Mouse (Mus musculus): ENCODE results near the gene Srrm3. TPM values are rescaled to one million over a fixed set of nuclear protein-coding genes. Genes with fewer than 3 reads are reported as not detected.

Gene Srrm3
- total and polyA plus RNA-seq, 2 experiments from 2014 or later = 50.8 to 106 TPM

- H3K4me3 ChIP-seq (ENCODE audit: low read length) = no peak overlapping the region
- no peaks in the 10 kb centered on the region for H3K27me3 ChIP-seq (ENCODE audit: insufficient read depth, low read length)
- no peaks in the 10 kb centered on the region for H3K4me1 ChIP-seq (ENCODE audit: insufficient read depth, low read length)
- no peaks in the 10 kb centered on the region for H3K9me3 ChIP-seq (ENCODE audit: low read length)
- no peak overlapping the region for H3K27ac ChIP-seq
- H3K9ac ChIP-seq (replicated peaks; ENCODE audit: low read length) = no peak overlapping the region
- no peak overlapping the region for H3K4me2 ChIP-seq (ENCODE audit: low read depth, low read length)
- no peak for ATAC-seq
- no peak for TF ChIP-seq CTCF (IDR thresholded peaks at IDR 0.05; ENCODE audit: low read depth)
- no peaks in the 10 kb centered on the region for H3K36me3 ChIP-seq (ENCODE audit: insufficient read depth, low read length)
- DNase-seq (ENCODE audit: low spot score) = no peak
- WGBS = 81% methylated on average over 4 of the region's 4 CpGs
Measured at GRCm38 (mm10) chr5:135898995-135899394, 92.3 kb downstream of the Srrm3 start.

DNA sequence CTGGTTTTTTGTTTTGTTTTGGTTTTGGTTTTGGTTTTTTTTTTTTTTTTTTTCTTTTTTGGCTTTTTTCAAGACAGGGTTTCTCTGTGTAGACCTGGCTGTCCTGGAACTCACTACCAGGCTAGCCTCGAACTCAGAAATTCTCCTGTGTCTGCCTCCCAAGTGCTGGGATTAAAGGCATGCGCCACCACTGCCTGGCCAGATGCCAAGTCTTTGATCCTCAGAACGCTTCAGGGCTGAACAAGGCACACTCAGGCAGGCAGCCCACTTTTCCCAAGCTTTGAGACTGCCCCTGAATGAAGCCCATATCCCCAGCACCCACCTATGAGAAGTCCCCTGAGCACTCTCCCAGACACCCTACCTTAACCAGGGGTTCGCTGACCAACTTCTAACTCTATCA lies 93.1 kb downstream of the Srrm3 start:
- H3K36me3 ChIP-seq (ENCODE audit: insufficient read depth, low read length) = no peaks in the 10 kb centered on the region
- no peak overlapping the region for H3K4me2 ChIP-seq (ENCODE audit: low read depth, low read length)
- no peak for ATAC-seq
- TF ChIP-seq CTCF (IDR thresholded peaks at IDR 0.05; ENCODE audit: low read depth) = no peak
- H3K27ac ChIP-seq = no peak overlapping the region
- no peak overlapping the region for H3K4me3 ChIP-seq (ENCODE audit: low read length)
- no peak for DNase-seq (ENCODE audit: low spot score)
- H3K27me3 ChIP-seq (ENCODE audit: insufficient read depth, low read length) = no peaks in the 10 kb centered on the region
- H3K4me1 ChIP-seq (ENCODE audit: insufficient read depth, low read length) = no peaks in the 10 kb centered on the region
- H3K9me3 ChIP-seq (ENCODE audit: low read length) = no peaks in the 10 kb centered on the region
- WGBS = 44% methylated on average over 4 of the region's 4 CpGs
- H3K9ac ChIP-seq (replicated peaks; ENCODE audit: low read length) = no peak overlapping the region

DNA sequence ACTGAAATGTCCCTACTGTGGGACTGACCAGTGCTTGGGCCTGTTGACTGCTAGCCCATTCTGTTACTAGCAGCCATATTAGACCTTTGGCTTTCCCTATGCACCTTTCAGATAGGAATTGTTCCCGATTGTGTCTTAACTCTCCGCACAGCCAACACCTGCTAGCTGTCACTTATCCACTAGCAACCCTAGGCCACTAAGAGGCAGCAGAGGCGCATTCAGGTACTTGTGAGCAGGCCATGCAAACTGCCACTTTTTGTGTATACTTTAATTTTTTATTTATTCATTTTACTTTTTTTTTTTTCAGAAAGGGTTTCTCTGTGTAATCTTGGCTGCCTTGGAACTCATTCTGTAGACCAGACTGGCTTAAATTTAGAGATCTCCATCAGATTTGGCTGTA lies 94.0 kb downstream of the Srrm3 start:
- H3K27ac ChIP-seq = no peak overlapping the region
- H3K27me3 ChIP-seq (ENCODE audit: insufficient read depth, low read length) = no peaks in the 10 kb centered on the region
- ATAC-seq (no peak), DNase-seq (ENCODE audit: low spot score) (peak; percentile 46)
- no peak overlapping the region for H3K4me3 ChIP-seq (ENCODE audit: low read length)
- H3K4me1 ChIP-seq (ENCODE audit: insufficient read depth, low read length) = no peaks in the 10 kb centered on the region
- no peaks in the 10 kb centered on the region for H3K36me3 ChIP-seq (ENCODE audit: insufficient read depth, low read length)
- WGBS = 83% methylated on average over 3 of the region's 3 CpGs
- no peak overlapping the region for H3K4me2 ChIP-seq (ENCODE audit: low read depth, low read length)
- no peak overlapping the region for H3K9ac ChIP-seq (replicated peaks; ENCODE audit: low read length)
- H3K9me3 ChIP-seq (ENCODE audit: low read length) = no peaks in the 10 kb centered on the region
- TF ChIP-seq CTCF (IDR thresholded peaks at IDR 0.05; ENCODE audit: low read depth) = peak; percentile 50

DNA sequence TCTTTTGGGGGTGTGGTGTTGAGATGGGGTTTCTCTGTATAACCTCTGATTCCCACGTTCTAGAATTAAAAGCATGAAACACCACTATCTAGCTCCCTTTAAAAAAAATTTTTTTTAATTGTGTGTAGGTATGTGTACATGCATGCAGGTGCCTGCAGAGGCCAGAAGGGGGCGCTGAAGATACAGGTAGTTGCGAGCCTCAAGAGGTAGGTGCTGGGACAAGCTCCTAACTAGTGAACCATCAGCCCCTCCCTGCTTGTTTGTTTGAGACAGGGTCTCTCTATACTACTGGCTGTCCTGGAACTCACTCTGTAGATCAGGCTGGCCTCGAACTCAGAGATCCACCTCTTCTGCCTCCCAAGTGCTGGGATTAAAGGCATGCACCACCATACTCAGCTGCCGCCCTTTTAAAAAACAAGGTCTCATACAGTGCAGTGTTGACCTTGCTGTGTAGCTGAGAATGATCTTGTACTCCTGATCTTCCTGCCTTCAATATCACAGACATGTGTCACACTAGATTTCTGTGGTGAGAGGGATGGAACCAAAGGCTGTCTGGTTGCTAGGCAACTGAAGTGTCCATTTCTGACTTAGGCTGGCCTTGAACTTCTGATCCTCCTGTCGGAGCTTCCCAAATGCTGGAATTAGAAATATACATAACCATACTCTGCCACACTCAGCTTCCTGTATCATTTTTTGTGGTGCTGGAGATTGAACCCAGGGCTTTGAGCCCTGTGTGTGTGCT lies 94.8 kb downstream of the Srrm3 start:
- peak; percentile 55 for DNase-seq (ENCODE audit: low spot score)
- no peak overlapping the region for H3K27ac ChIP-seq
- H3K9ac ChIP-seq (replicated peaks; ENCODE audit: low read length) = no peak overlapping the region
- H3K4me1 ChIP-seq (ENCODE audit: insufficient read depth, low read length) = no peaks in the 10 kb centered on the region
- no peak overlapping the region for H3K4me3 ChIP-seq (ENCODE audit: low read length)
- H3K27me3 ChIP-seq (ENCODE audit: insufficient read depth, low read length) = no peaks in the 10 kb centered on the region
- WGBS = 64% methylated on average over 6 of the region's 6 CpGs
- 0 out of 2 replicates have a peak, but pooled peaks cover 1% of the 10 kb centered on the region for H3K36me3 ChIP-seq (ENCODE audit: insufficient read depth, low read length)
- no peak for ATAC-seq
- peak; percentile 59 for TF ChIP-seq CTCF (IDR thresholded peaks at IDR 0.05; ENCODE audit: low read depth)
- H3K4me2 ChIP-seq (ENCODE audit: low read depth, low read length) = no peak overlapping the region
- H3K9me3 ChIP-seq (ENCODE audit: low read length) = no peaks in the 10 kb centered on the region

DNA sequence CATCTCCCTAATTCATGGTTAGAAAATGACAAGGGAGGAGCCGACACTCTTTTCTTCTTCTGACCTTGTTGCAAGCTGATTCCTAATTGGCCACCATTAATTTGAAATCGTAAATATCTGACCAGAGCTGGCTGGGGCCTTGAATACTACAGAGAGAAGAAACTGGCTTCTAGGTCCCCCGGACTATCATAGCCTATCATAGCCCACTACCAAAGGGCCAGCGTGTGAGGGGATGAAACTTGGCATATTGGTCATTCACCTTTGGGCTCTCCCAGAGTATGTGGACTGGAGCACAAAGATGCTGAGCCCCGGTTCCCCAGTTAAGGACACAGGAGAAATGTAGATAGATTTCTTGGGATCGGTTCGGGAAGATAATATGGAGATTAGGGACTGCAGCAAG lies 96.4 kb downstream of the Srrm3 start:
- Histone ChIP-seq H3K4me3 (ENCODE audit: low read length) (peak overlapping the region; percentile 26), H3K9me3 (ENCODE audit: low read length) (no peaks in the 10 kb centered on the region), H3K27ac (peak overlapping the region; percentile 92), H3K4me2 (ENCODE audit: low read depth, low read length) (peak overlapping the region; percentile 60), H3K36me3 (ENCODE audit: insufficient read depth, low read length) (0 out of 2 replicates have a peak, but pooled peaks cover 5% of the 10 kb centered on the region), H3K27me3 (ENCODE audit: insufficient read depth, low read length) (no peaks in the 10 kb centered on the region), H3K9ac (replicated peaks; ENCODE audit: low read length) (peak overlapping the region; percentile 53), H3K4me1 (ENCODE audit: insufficient read depth, low read length) (no peaks in the 10 kb centered on the region)
- DNase-seq (ENCODE audit: low spot score) = no peak
- 24% methylated on average over 7 of the region's 7 CpGs for WGBS
- TF ChIP-seq CTCF (IDR thresholded peaks at IDR 0.05; ENCODE audit: low read depth) = no peak
- ATAC-seq = no peak; the same call in none of the 2 replicates

- Histone ChIP-seq H3K4me1 (ENCODE audit: insufficient read depth, low read length) (no peaks in the 10 kb centered on the region), H3K9me3 (ENCODE audit: low read length) (no peaks in the 10 kb centered on the region), H3K9ac (replicated peaks; ENCODE audit: low read length) (peak overlapping the region; percentile 53), H3K27ac (peak overlapping the region; percentile 92), H3K4me3 (ENCODE audit: low read length) (peak overlapping the region; percentile 26), H3K4me2 (ENCODE audit: low read depth, low read length) (peak overlapping the region; percentile 60), H3K36me3 (ENCODE audit: insufficient read depth, low read length) (0 out of 2 replicates have a peak, but pooled peaks cover 5% of the 10 kb centered on the region), H3K27me3 (ENCODE audit: insufficient read depth, low read length) (no peaks in the 10 kb centered on the region)
- DNase-seq (ENCODE audit: low spot score) (peak; percentile 96), ATAC-seq (peak; percentile 96)
- peak; percentile 95 for TF ChIP-seq CTCF (IDR thresholded peaks at IDR 0.05; ENCODE audit: low read depth)
- under 1% methylated on average over 30 of the region's 30 CpGs for WGBS
Measured at GRCm38 (mm10) chr5:135903551-135904151, 97.0 kb downstream of the Srrm3 start.

DNA sequence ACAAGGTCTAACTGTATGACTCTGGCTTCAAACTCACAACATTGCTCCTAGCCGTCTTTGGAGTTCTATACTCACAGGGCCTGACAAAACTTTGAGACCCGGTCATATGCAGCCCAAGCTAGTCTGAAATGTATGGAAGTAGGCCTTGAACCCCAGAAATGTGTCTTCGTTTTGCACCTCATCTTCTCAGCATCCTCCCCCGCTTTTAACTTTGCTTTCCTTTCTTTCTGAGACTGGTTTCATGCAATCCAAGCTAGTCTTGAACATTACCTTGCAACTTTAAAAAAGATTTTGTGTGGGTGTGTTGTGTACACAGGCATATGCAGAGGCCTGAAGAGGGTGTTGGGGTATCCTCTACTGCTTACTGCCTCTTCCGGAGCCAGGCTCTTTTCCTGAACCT lies 97.6 kb downstream of the Srrm3 start:
- Histone ChIP-seq H3K9me3 (ENCODE audit: low read length) (no peaks in the 10 kb centered on the region), H3K27ac (peak overlapping the region; percentile 92), H3K4me3 (ENCODE audit: low read length) (no peak overlapping the region; the same call in 1 of the 2 replicates), H3K36me3 (ENCODE audit: insufficient read depth, low read length) (peaks cover 9% of the 10 kb centered on the region; the same call in 1 of the 2 replicates), H3K9ac (replicated peaks; ENCODE audit: low read length) (no peak overlapping the region), H3K27me3 (ENCODE audit: insufficient read depth, low read length) (no peaks in the 10 kb centered on the region), H3K4me2 (ENCODE audit: low read depth, low read length) (peak overlapping the region; percentile 60; the same call in 1 of the 2 replicates), H3K4me1 (ENCODE audit: insufficient read depth, low read length) (no peaks in the 10 kb centered on the region)
- DNase-seq (ENCODE audit: low spot score) = no peak
- WGBS = 64% methylated on average over 5 of the region's 5 CpGs
- ATAC-seq = no peak
- TF ChIP-seq CTCF (IDR thresholded peaks at IDR 0.05; ENCODE audit: low read depth) = no peak

Measured in hindbrain, postnatal 0 days (tissue).